Mouse (Mus musculus): ENCODE data around the gene Nf2. TPM values are rescaled to one million over a fixed set of nuclear protein-coding genes. Genes with fewer than 3 reads are reported as not detected.
A peak's percentile ranks its signal among the peaks of the same experiment; 100 is the strongest.

Nf2 gene
- total and polyA plus RNA-seq, 3 experiments = 45.2 to 103 (median 50.7) TPM

DNA sequence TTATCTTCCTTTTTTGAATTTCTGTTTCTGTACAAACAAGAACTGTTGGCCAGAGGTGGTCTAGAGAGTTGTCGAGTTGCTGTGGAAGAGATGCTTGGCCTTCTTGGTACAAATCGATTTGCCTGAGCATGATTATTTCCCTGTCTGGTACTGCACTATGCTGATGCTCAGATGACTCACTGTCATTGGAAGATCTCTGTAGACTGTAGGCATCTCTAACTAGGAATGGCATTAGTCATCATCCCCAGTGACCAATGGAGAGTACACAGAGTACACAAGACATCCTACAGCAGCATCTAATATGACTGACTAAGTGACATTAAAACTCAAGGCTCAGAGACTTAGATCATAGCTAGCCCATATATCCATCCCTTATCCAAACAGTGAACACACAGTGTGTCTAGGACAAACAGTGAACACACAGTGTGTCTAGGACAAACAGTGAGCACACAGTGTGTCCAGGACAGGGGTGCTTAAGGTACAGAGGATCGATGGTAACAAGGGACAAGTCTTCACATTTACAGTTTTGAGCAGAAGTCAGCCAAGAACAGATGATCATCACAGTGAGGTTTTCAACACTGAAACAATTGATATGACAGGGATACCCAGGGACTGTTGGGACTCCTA, 23.1 kb downstream of the Nf2 start:
- H3K9ac ChIP-seq (ENCODE audit: insufficient read depth, low read depth) = no peak overlapping the region
- H3K79me2 ChIP-seq (replicated peaks; ENCODE audit: control insufficient read depth, extremely low read depth, insufficient read depth, poor library complexity, severe bottlenecking) = peaks cover 2% of the 10 kb centered on the region
- no peak overlapping the region for H3K27ac ChIP-seq (ENCODE audit: insufficient read depth, low read depth)
- peaks cover 21 to 80% of the 10 kb centered on the region in 2 experiments for H3K4me1 ChIP-seq (ENCODE audit: control insufficient read depth in 1 of 2, insufficient read depth in 2 of 2)
- no peak for DNase-seq (ENCODE audit: extremely low read depth)
- dilution Hi-C loops (cut with MboI; ENCODE audit: extremely low pct_ligation_motif_present, extremely low pct_unique_long_range_greater_than_20kb, low sequenced_read_pairs) = no loop called here
- H3K4me3 ChIP-seq (replicated peaks in 1 of 3; ENCODE audit: low read depth in 2 of 3, low read length in 2 of 3, poor library complexity in 1 of 3) = no peak overlapping the region
- H3K36me3 ChIP-seq (replicated peaks in 1 of 2; ENCODE audit: control insufficient read depth in 1 of 2, insufficient read depth in 1 of 2, low read length in 1 of 2) = peaks cover 0 to 24% of the 10 kb centered on the region in 2 experiments
- H3K27me3 ChIP-seq (replicated peaks) = no peaks in the 10 kb centered on the region
- no peak overlapping the region for H3K4me2 ChIP-seq (ENCODE audit: insufficient read depth, low read depth, poor library complexity, severe bottlenecking)
- peak; percentile 92 for TF ChIP-seq ZKSCAN1 (IDR thresholded peaks at IDR 0.05; ENCODE audit: borderline replicate concordance, low read depth, low read length)
- no peak for TF ChIP-seq MYC (IDR thresholded peaks at IDR 0.05; ENCODE audit: low read depth, low read length)
- TF ChIP-seq ETS1 (conservative IDR thresholded peaks at IDR 0.05; ENCODE audit: low read depth, low read length) = 0 out of 2 replicates have a peak, but pooled peaks have one; percentile 15
- no peak for TF ChIP-seq E2F4 (IDR thresholded peaks at IDR 0.05; ENCODE audit: insufficient replicate concordance, low read depth, low read length)
- TF ChIP-seq EP300 (IDR thresholded peaks at IDR 0.05; ENCODE audit: low read length) = 0 out of 2 replicates have a peak, but pooled peaks have one; percentile 31
- no peak for TF ChIP-seq ZNF384 (IDR thresholded peaks at IDR 0.05; ENCODE audit: low read depth, low read length)
- in situ Hi-C loops (cut with MboI; ENCODE audit: low pct_ligation_motif_present, low pct_unique_long_range_greater_than_20kb, low sequenced_read_pairs) = loop anchor here (25.0 kb wide), 2 partner anchors 389 to 564 kb away; partner anchors contain the start of genes Hormad2 and Lif
- no peaks in the 10 kb centered on the region for H3K9me3 ChIP-seq (replicated peaks; ENCODE audit: low read length)

DNA sequence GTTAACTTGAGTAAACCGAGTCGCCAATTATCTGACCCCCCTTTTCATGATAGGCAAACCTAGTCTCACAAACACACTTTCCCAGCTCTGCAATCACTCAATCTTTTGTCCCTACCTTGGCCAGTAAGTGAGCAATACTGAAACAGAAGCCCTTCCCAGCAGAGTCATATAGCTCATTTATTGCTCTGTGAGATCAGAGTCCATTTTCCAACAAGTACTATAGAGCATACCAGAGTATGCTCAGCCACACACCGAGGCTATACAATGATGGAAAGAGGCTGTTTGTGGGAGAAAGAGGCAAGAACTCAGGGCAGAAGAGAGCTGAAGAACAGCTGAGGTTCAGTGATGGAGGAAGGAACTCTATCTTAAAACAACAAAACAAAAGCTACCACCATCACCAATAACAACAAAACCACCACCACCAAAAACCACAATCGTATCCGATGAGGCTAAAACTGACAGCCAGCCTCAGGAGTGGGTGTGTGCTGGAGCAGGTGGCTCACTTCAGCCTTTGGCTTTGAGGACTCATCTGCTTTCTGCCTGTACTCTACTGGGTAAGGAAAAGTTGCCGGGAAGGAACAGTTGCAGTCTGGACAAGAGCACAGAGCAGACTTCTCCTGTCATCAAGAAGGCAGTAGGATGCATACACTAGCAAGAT, 25.6 kb downstream of the Nf2 start:
- in situ Hi-C loops (cut with MboI; ENCODE audit: low pct_ligation_motif_present, low pct_unique_long_range_greater_than_20kb, low sequenced_read_pairs) (no loop called here), dilution Hi-C loops (cut with MboI; ENCODE audit: extremely low pct_ligation_motif_present, extremely low pct_unique_long_range_greater_than_20kb, low sequenced_read_pairs) (no loop called here)
- Histone ChIP-seq H3K27me3 (replicated peaks) (no peaks in the 10 kb centered on the region), H3K36me3 (replicated peaks in 1 of 2; ENCODE audit: control insufficient read depth in 1 of 2, insufficient read depth in 1 of 2, low read length in 1 of 2) (peaks cover 0 to 32% of the 10 kb centered on the region in 2 experiments), H3K4me1 (ENCODE audit: control insufficient read depth in 1 of 2, insufficient read depth in 2 of 2) (peaks cover 18 to 61% of the 10 kb centered on the region in 2 experiments), H3K79me2 (replicated peaks; ENCODE audit: control insufficient read depth, extremely low read depth, insufficient read depth, poor library complexity, severe bottlenecking) (peaks cover 2% of the 10 kb centered on the region), H3K4me2 (ENCODE audit: insufficient read depth, low read depth, poor library complexity, severe bottlenecking) (no peak overlapping the region), H3K9me3 (replicated peaks; ENCODE audit: low read length) (no peaks in the 10 kb centered on the region), H3K27ac (ENCODE audit: insufficient read depth, low read depth) (no peak overlapping the region), H3K9ac (ENCODE audit: insufficient read depth, low read depth) (no peak overlapping the region), H3K4me3 (replicated peaks in 1 of 3; ENCODE audit: low read depth in 2 of 3, low read length in 2 of 3, poor library complexity in 1 of 3) (no peak overlapping the region)
- TF ChIP-seq EP300 (IDR thresholded peaks at IDR 0.05; ENCODE audit: low read length) (no peak), KAT2A (IDR thresholded peaks at IDR 0.05; ENCODE audit: insufficient replicate concordance, low read length) (no peak), USF1 (IDR thresholded peaks at IDR 0.05; ENCODE audit: low read depth, low read length) (no peak), CHD2 (IDR thresholded peaks at IDR 0.05; ENCODE audit: low read length) (no peak), ZC3H11A (IDR thresholded peaks at IDR 0.05; ENCODE audit: low read depth, low read length) (no peak), MAZ (IDR thresholded peaks at IDR 0.05; ENCODE audit: low read depth, low read length) (no peak), POLR2AphosphoS2 (IDR thresholded peaks at IDR 0.05; ENCODE audit: low read depth, low read length) (no peak), POLR2A (IDR thresholded peaks at IDR 0.05; ENCODE audit: low read depth, low read length) (no peak)
- DNase-seq (ENCODE audit: extremely low read depth) = no peak

All from CH12.LX (cell line).